Mouse (Mus musculus): ENCODE results near the gene Ltb. TPM values are rescaled to one million over a fixed set of nuclear protein-coding genes. Genes with fewer than 3 reads are reported as not detected.
A peak's percentile ranks its signal among the peaks of the same experiment; 100 is the strongest.

Gene Ltb
- total and polyA plus RNA-seq, 3 experiments = 1.3 to 5.2 (median 1.3) TPM

GRCm38 (mm10) chr17:35222299-35222698, 28.1 kb downstream of the Ltb start:
- peak overlapping the region; percentile 43 for H3K9ac ChIP-seq (ENCODE audit: low read depth, low read length)

GRCm38 (mm10) chr17:35224641-35225040, 30.4 kb downstream of the Ltb start:
- no peaks in the 10 kb centered on the region for H3K36me3 ChIP-seq (ENCODE audit: control insufficient read depth, insufficient read depth, low read length)
- DNase-seq = no peak

More at GRCm38 (mm10) chr17:35222299-35222698, 28.1 kb downstream of the Ltb start:
- Histone ChIP-seq H3K4me3 (no peak overlapping the region), H3K36me3 (ENCODE audit: control insufficient read depth, insufficient read depth, low read length) (peaks cover 3% of the 10 kb centered on the region; the same call in 1 of the 2 replicates), H3K27ac (peak overlapping the region; percentile 67), H3K4me1 (ENCODE audit: control insufficient read depth, insufficient read depth, low read length) (peaks cover 18% of the 10 kb centered on the region), H3K27me3 (ENCODE audit: control insufficient read depth, insufficient read depth, low read length) (no peaks in the 10 kb centered on the region), H3K79me2 (replicated peaks; ENCODE audit: control insufficient read depth, insufficient read depth, low read length) (0 out of 2 replicates have a peak, but pooled peaks cover 1% of the 10 kb centered on the region)
- intact Hi-C loops (cut with DNase I) = no loop called here
- DNase-seq = peak; percentile 35 to 44
- no peak for TF ChIP-seq POLR2A (IDR thresholded peaks at IDR 0.05; ENCODE audit: insufficient read depth, low read depth, low read length)
- no peak for TF ChIP-seq CTCF (IDR thresholded peaks at IDR 0.05)
- TF ChIP-seq EP300 (IDR thresholded peaks at IDR 0.05; ENCODE audit: insufficient read depth, low read depth, low read length) = no peak
- 43% methylated on average over 6 of the region's 6 CpGs for WGBS

GRCm38 (mm10) chr17:35225456-35225855, 31.2 kb downstream of the Ltb start:
- H3K4me3 ChIP-seq = no peak overlapping the region
- intact Hi-C loops (cut with DNase I) = no loop called here
- no peaks in the 10 kb centered on the region for H3K36me3 ChIP-seq (ENCODE audit: control insufficient read depth, insufficient read depth, low read length)
- no peak overlapping the region for H3K9ac ChIP-seq (ENCODE audit: low read depth, low read length)
- TF ChIP-seq POLR2A (IDR thresholded peaks at IDR 0.05; ENCODE audit: insufficient read depth, low read depth, low read length) (no peak), EP300 (IDR thresholded peaks at IDR 0.05; ENCODE audit: insufficient read depth, low read depth, low read length) (no peak), CTCF (IDR thresholded peaks at IDR 0.05) (no peak)
- H3K79me2 ChIP-seq (replicated peaks; ENCODE audit: control insufficient read depth, insufficient read depth, low read length) = peaks cover 2% of the 10 kb centered on the region; the same call in 1 of the 2 replicates
- peaks cover 2% of the 10 kb centered on the region; the same call in 1 of the 2 replicates for H3K4me1 ChIP-seq (ENCODE audit: control insufficient read depth, insufficient read depth, low read length)
- no peak overlapping the region for H3K27ac ChIP-seq
- WGBS = 89% methylated on average over 5 of the region's 5 CpGs
- no peaks in the 10 kb centered on the region for H3K27me3 ChIP-seq (ENCODE audit: control insufficient read depth, insufficient read depth, low read length)
- no peak for DNase-seq

More at GRCm38 (mm10) chr17:35224641-35225040, 30.4 kb downstream of the Ltb start:
- H3K4me3 ChIP-seq = no peak overlapping the region
- intact Hi-C loops (cut with DNase I) = no loop called here
- H3K27ac ChIP-seq = no peak overlapping the region
- H3K27me3 ChIP-seq (ENCODE audit: control insufficient read depth, insufficient read depth, low read length) = no peaks in the 10 kb centered on the region
- H3K4me1 ChIP-seq (ENCODE audit: control insufficient read depth, insufficient read depth, low read length) = peaks cover 8% of the 10 kb centered on the region
- 0 out of 2 replicates have a peak, but pooled peaks cover 1% of the 10 kb centered on the region for H3K79me2 ChIP-seq (replicated peaks; ENCODE audit: control insufficient read depth, insufficient read depth, low read length)
- TF ChIP-seq POLR2A (IDR thresholded peaks at IDR 0.05; ENCODE audit: insufficient read depth, low read depth, low read length) (no peak), EP300 (IDR thresholded peaks at IDR 0.05; ENCODE audit: insufficient read depth, low read depth, low read length) (no peak), CTCF (IDR thresholded peaks at IDR 0.05) (no peak)
- no peak overlapping the region for H3K9ac ChIP-seq (ENCODE audit: low read depth, low read length)
- WGBS = 97% methylated on average over 4 of the region's 4 CpGs

- 0 out of 2 replicates have a peak overlapping the region, but pooled peaks have one; percentile 15 for H3K27ac ChIP-seq
- H3K9ac ChIP-seq (ENCODE audit: low read depth, low read length) = no peak overlapping the region
- H3K79me2 ChIP-seq (replicated peaks; ENCODE audit: control insufficient read depth, insufficient read depth, low read length) = peaks cover 5% of the 10 kb centered on the region
- H3K27me3 ChIP-seq (ENCODE audit: control insufficient read depth, insufficient read depth, low read length) = no peaks in the 10 kb centered on the region
- 53% methylated on average over 14 of the region's 14 CpGs for WGBS
- H3K4me3 ChIP-seq = no peak overlapping the region
- no peaks in the 10 kb centered on the region for H3K36me3 ChIP-seq (ENCODE audit: control insufficient read depth, insufficient read depth, low read length)
- TF ChIP-seq EP300 (IDR thresholded peaks at IDR 0.05; ENCODE audit: insufficient read depth, low read depth, low read length) = no peak
- peak; percentile 51 for TF ChIP-seq CTCF (IDR thresholded peaks at IDR 0.05)
- H3K4me1 ChIP-seq (ENCODE audit: control insufficient read depth, insufficient read depth, low read length) = peaks cover 2% of the 10 kb centered on the region; the same call in 1 of the 2 replicates
- intact Hi-C loops (cut with DNase I) = no loop called here
- DNase-seq = peak in 1 of 2 experiments; percentile 19
These were observed 32.4 kb downstream of the Ltb start for GRCm38 (mm10) chr17:35226561-35227046.

GRCm38 (mm10) chr17:35231022-35231421, 36.8 kb downstream of the Ltb start:
- intact Hi-C loops (cut with DNase I) = loop anchor here (10.0 kb wide), 1 partner anchor 376 kb away; the partner anchor contains the start of genes Nelfe and Skiv2l
- DNase-seq = peak in 1 of 2 experiments; percentile 15
- H3K27me3 ChIP-seq (ENCODE audit: control insufficient read depth, insufficient read depth, low read length) = no peaks in the 10 kb centered on the region
- H3K9ac ChIP-seq (ENCODE audit: low read depth, low read length) = no peak overlapping the region
- H3K27ac ChIP-seq = no peak overlapping the region
- TF ChIP-seq EP300 (IDR thresholded peaks at IDR 0.05; ENCODE audit: insufficient read depth, low read depth, low read length) (no peak), CTCF (IDR thresholded peaks at IDR 0.05) (no peak), POLR2A (IDR thresholded peaks at IDR 0.05; ENCODE audit: insufficient read depth, low read depth, low read length) (no peak)
- peaks cover 4% of the 10 kb centered on the region; the same call in 1 of the 2 replicates for H3K4me1 ChIP-seq (ENCODE audit: control insufficient read depth, insufficient read depth, low read length)
- peaks cover 3% of the 10 kb centered on the region for H3K79me2 ChIP-seq (replicated peaks; ENCODE audit: control insufficient read depth, insufficient read depth, low read length)
- 91% methylated on average over 10 of the region's 10 CpGs for WGBS
- H3K36me3 ChIP-seq (ENCODE audit: control insufficient read depth, insufficient read depth, low read length) = no peaks in the 10 kb centered on the region
- no peak overlapping the region for H3K4me3 ChIP-seq

GRCm38 (mm10) chr17:35232043-35232442, 37.8 kb downstream of the Ltb start:
- WGBS = 13% methylated on average over 12 of the region's 12 CpGs
- Histone ChIP-seq H3K9ac (ENCODE audit: low read depth, low read length) (no peak overlapping the region), H3K27me3 (ENCODE audit: control insufficient read depth, insufficient read depth, low read length) (no peaks in the 10 kb centered on the region), H3K79me2 (replicated peaks; ENCODE audit: control insufficient read depth, insufficient read depth, low read length) (peaks cover 3% of the 10 kb centered on the region), H3K27ac (no peak overlapping the region), H3K4me3 (no peak overlapping the region), H3K4me1 (ENCODE audit: control insufficient read depth, insufficient read depth, low read length) (peaks cover 5% of the 10 kb centered on the region; the same call in 1 of the 2 replicates), H3K36me3 (ENCODE audit: control insufficient read depth, insufficient read depth, low read length) (no peaks in the 10 kb centered on the region)
- TF ChIP-seq CTCF (IDR thresholded peaks at IDR 0.05) = peak; percentile 94
- peak; percentile 71; the same call in 1 of the 2 replicates for TF ChIP-seq EP300 (IDR thresholded peaks at IDR 0.05; ENCODE audit: insufficient read depth, low read depth, low read length)
- TF ChIP-seq POLR2A (IDR thresholded peaks at IDR 0.05; ENCODE audit: insufficient read depth, low read depth, low read length) = no peak
- intact Hi-C loops (cut with DNase I) = loop anchor here (1.0 to 10.0 kb wide), 3 partner anchors 37 to 377 kb away; partner anchors contain the start of genes Nelfe and Skiv2l
- DNase-seq = peak; percentile 84 to 90

Measured in heart, adult 2 months (tissue).